Mouse (Mus musculus): ENCODE results near the gene Polg2. TPM values are rescaled to one million over a fixed set of nuclear protein-coding genes. Genes with fewer than 3 reads are reported as not detected.

Polg2 gene
- polyA plus RNA-seq, 1 experiment from 2014 or later, result 11.4 TPM

- H3K27ac ChIP-seq (replicated peaks; ENCODE audit: low read depth, low read length), result no peak overlapping the region
- no peaks in the 10 kb centered on the region for H3K4me1 ChIP-seq (ENCODE audit: control insufficient read depth, insufficient read depth, low read length)
- no peak for DNase-seq (ENCODE audit: low spot score)
- WGBS, result 79% methylated on average over 6 of the region's 6 CpGs
- no peak overlapping the region for H3K4me3 ChIP-seq (ENCODE audit: low read depth, low read length)
- H3K9ac ChIP-seq (ENCODE audit: low read length), result no peak overlapping the region
- peaks cover 20% of the 10 kb centered on the region for H3K36me3 ChIP-seq (ENCODE audit: control insufficient read depth, insufficient read depth, low read length)
- H3K27me3 ChIP-seq (ENCODE audit: control insufficient read depth, insufficient read depth, low read length), result no peaks in the 10 kb centered on the region
- no peak for ATAC-seq (ENCODE audit: insufficient number of reproducible peaks, low FRiP score, low TSS enrichment, low read depth)
- H3K9me3 ChIP-seq (ENCODE audit: control insufficient read depth, low read length), result no peaks in the 10 kb centered on the region
- no peak overlapping the region for H3K4me2 ChIP-seq (ENCODE audit: low read depth, severe bottlenecking)
Observed at GRCm38 (mm10) chr11:106820252-106820651, 40.9 kb upstream of the Polg2 start.

- 92% methylated on average over 9 of the region's 9 CpGs for WGBS
- no peaks in the 10 kb centered on the region for H3K9me3 ChIP-seq (ENCODE audit: control insufficient read depth, low read length)
Observed at GRCm38 (mm10) chr11:106819595-106819994, 40.3 kb upstream of the Polg2 start.

GRCm38 (mm10) chr11:106818341-106818740 lies 39.0 kb upstream of the Polg2 start:
- WGBS, result 92% methylated on average over 9 of the region's 9 CpGs
- no peak for DNase-seq (ENCODE audit: low spot score)

More at GRCm38 (mm10) chr11:106819595-106819994, 40.3 kb upstream of the Polg2 start:
- no peak overlapping the region for H3K27ac ChIP-seq (replicated peaks; ENCODE audit: low read depth, low read length)
- no peak overlapping the region for H3K4me2 ChIP-seq (ENCODE audit: low read depth, severe bottlenecking)
- DNase-seq (ENCODE audit: low spot score), result no peak
- H3K9ac ChIP-seq (ENCODE audit: low read length), result no peak overlapping the region
- peaks cover 26% of the 10 kb centered on the region for H3K36me3 ChIP-seq (ENCODE audit: control insufficient read depth, insufficient read depth, low read length)
- no peak overlapping the region for H3K4me3 ChIP-seq (ENCODE audit: low read depth, low read length)
- no peak for ATAC-seq (ENCODE audit: insufficient number of reproducible peaks, low FRiP score, low TSS enrichment, low read depth)
- H3K4me1 ChIP-seq (ENCODE audit: control insufficient read depth, insufficient read depth, low read length), result no peaks in the 10 kb centered on the region
- H3K27me3 ChIP-seq (ENCODE audit: control insufficient read depth, insufficient read depth, low read length), result no peaks in the 10 kb centered on the region

GRCm38 (mm10) chr11:106817808-106818207 lies 38.5 kb upstream of the Polg2 start:
- H3K9ac ChIP-seq (ENCODE audit: low read length), result no peak overlapping the region
- no peak overlapping the region for H3K4me3 ChIP-seq (ENCODE audit: low read depth, low read length)
- H3K36me3 ChIP-seq (ENCODE audit: control insufficient read depth, insufficient read depth, low read length), result peaks cover 27% of the 10 kb centered on the region
- H3K9me3 ChIP-seq (ENCODE audit: control insufficient read depth, low read length), result no peaks in the 10 kb centered on the region
- no peaks in the 10 kb centered on the region for H3K4me1 ChIP-seq (ENCODE audit: control insufficient read depth, insufficient read depth, low read length)
- DNase-seq (ENCODE audit: low spot score) (no peak), ATAC-seq (ENCODE audit: insufficient number of reproducible peaks, low FRiP score, low TSS enrichment, low read depth) (no peak)
- H3K27me3 ChIP-seq (ENCODE audit: control insufficient read depth, insufficient read depth, low read length), result no peaks in the 10 kb centered on the region
- 94% methylated on average over 6 of the region's 6 CpGs for WGBS
- H3K4me2 ChIP-seq (ENCODE audit: low read depth, severe bottlenecking), result no peak overlapping the region
- H3K27ac ChIP-seq (replicated peaks; ENCODE audit: low read depth, low read length), result no peak overlapping the region

More at GRCm38 (mm10) chr11:106818341-106818740, 39.0 kb upstream of the Polg2 start:
- Histone ChIP-seq H3K9ac (ENCODE audit: low read length) (no peak overlapping the region), H3K4me3 (ENCODE audit: low read depth, low read length) (no peak overlapping the region), H3K27me3 (ENCODE audit: control insufficient read depth, insufficient read depth, low read length) (no peaks in the 10 kb centered on the region), H3K4me1 (ENCODE audit: control insufficient read depth, insufficient read depth, low read length) (no peaks in the 10 kb centered on the region), H3K9me3 (ENCODE audit: control insufficient read depth, low read length) (no peaks in the 10 kb centered on the region), H3K27ac (replicated peaks; ENCODE audit: low read depth, low read length) (no peak overlapping the region), H3K36me3 (ENCODE audit: control insufficient read depth, insufficient read depth, low read length) (peaks cover 27% of the 10 kb centered on the region), H3K4me2 (ENCODE audit: low read depth, severe bottlenecking) (no peak overlapping the region)
- no peak for ATAC-seq (ENCODE audit: insufficient number of reproducible peaks, low FRiP score, low TSS enrichment, low read depth)

GRCm38 (mm10) chr11:106817156-106817555 lies 37.8 kb upstream of the Polg2 start:
- Histone ChIP-seq H3K4me3 (ENCODE audit: low read depth, low read length) (no peak overlapping the region), H3K4me2 (ENCODE audit: low read depth, severe bottlenecking) (no peak overlapping the region), H3K27me3 (ENCODE audit: control insufficient read depth, insufficient read depth, low read length) (no peaks in the 10 kb centered on the region), H3K9me3 (ENCODE audit: control insufficient read depth, low read length) (no peaks in the 10 kb centered on the region), H3K36me3 (ENCODE audit: control insufficient read depth, insufficient read depth, low read length) (peaks cover 32% of the 10 kb centered on the region), H3K9ac (ENCODE audit: low read length) (no peak overlapping the region), H3K27ac (replicated peaks; ENCODE audit: low read depth, low read length) (no peak overlapping the region), H3K4me1 (ENCODE audit: control insufficient read depth, insufficient read depth, low read length) (no peaks in the 10 kb centered on the region)
- DNase-seq (ENCODE audit: low spot score) (no peak), ATAC-seq (ENCODE audit: insufficient number of reproducible peaks, low FRiP score, low TSS enrichment, low read depth) (no peak)
- WGBS, result 94% methylated on average over 3 of the region's 3 CpGs

GRCm38 (mm10) chr11:106816316-106816715 lies 37.0 kb upstream of the Polg2 start:
- Histone ChIP-seq H3K4me3 (ENCODE audit: low read depth, low read length) (no peak overlapping the region), H3K27me3 (ENCODE audit: control insufficient read depth, insufficient read depth, low read length) (no peaks in the 10 kb centered on the region), H3K4me2 (ENCODE audit: low read depth, severe bottlenecking) (no peak overlapping the region), H3K9ac (ENCODE audit: low read length) (no peak overlapping the region), H3K9me3 (ENCODE audit: control insufficient read depth, low read length) (no peaks in the 10 kb centered on the region), H3K27ac (replicated peaks; ENCODE audit: low read depth, low read length) (no peak overlapping the region), H3K4me1 (ENCODE audit: control insufficient read depth, insufficient read depth, low read length) (no peaks in the 10 kb centered on the region), H3K36me3 (ENCODE audit: control insufficient read depth, insufficient read depth, low read length) (peaks cover 32% of the 10 kb centered on the region)
- ATAC-seq (ENCODE audit: insufficient number of reproducible peaks, low FRiP score, low TSS enrichment, low read depth) (no peak), DNase-seq (ENCODE audit: low spot score) (no peak)
- WGBS, result 87% methylated on average over 7 of the region's 7 CpGs

- H3K4me2 ChIP-seq (ENCODE audit: low read depth, severe bottlenecking), result no peak overlapping the region
- no peak overlapping the region for H3K9ac ChIP-seq (ENCODE audit: low read length)
- H3K27ac ChIP-seq (replicated peaks; ENCODE audit: low read depth, low read length), result no peak overlapping the region
- H3K27me3 ChIP-seq (ENCODE audit: control insufficient read depth, insufficient read depth, low read length), result no peaks in the 10 kb centered on the region
- ATAC-seq (ENCODE audit: insufficient number of reproducible peaks, low FRiP score, low TSS enrichment, low read depth) (no peak), DNase-seq (ENCODE audit: low spot score) (no peak)
- H3K4me3 ChIP-seq (ENCODE audit: low read depth, low read length), result no peak overlapping the region
- H3K4me1 ChIP-seq (ENCODE audit: control insufficient read depth, insufficient read depth, low read length), result no peaks in the 10 kb centered on the region
- peaks cover 32% of the 10 kb centered on the region for H3K36me3 ChIP-seq (ENCODE audit: control insufficient read depth, insufficient read depth, low read length)
- no peaks in the 10 kb centered on the region for H3K9me3 ChIP-seq (ENCODE audit: control insufficient read depth, low read length)
- WGBS, result 92% methylated on average over 2 of the region's 2 CpGs
Observed at GRCm38 (mm10) chr11:106815761-106816160, 36.4 kb upstream of the Polg2 start.

- Histone ChIP-seq H3K9ac (ENCODE audit: low read length) (no peak overlapping the region), H3K4me1 (ENCODE audit: control insufficient read depth, insufficient read depth, low read length) (no peaks in the 10 kb centered on the region), H3K4me3 (ENCODE audit: low read depth, low read length) (no peak overlapping the region), H3K27me3 (ENCODE audit: control insufficient read depth, insufficient read depth, low read length) (no peaks in the 10 kb centered on the region), H3K4me2 (ENCODE audit: low read depth, severe bottlenecking) (no peak overlapping the region), H3K36me3 (ENCODE audit: control insufficient read depth, insufficient read depth, low read length) (peaks cover 32% of the 10 kb centered on the region), H3K9me3 (ENCODE audit: control insufficient read depth, low read length) (no peaks in the 10 kb centered on the region), H3K27ac (replicated peaks; ENCODE audit: low read depth, low read length) (no peak overlapping the region)
- ATAC-seq (ENCODE audit: insufficient number of reproducible peaks, low FRiP score, low TSS enrichment, low read depth) (no peak), DNase-seq (ENCODE audit: low spot score) (no peak)
- 97% methylated on average over 2 of the region's 2 CpGs for WGBS
Observed at GRCm38 (mm10) chr11:106815331-106815730, 36.0 kb upstream of the Polg2 start.

- H3K27ac ChIP-seq (replicated peaks; ENCODE audit: low read depth, low read length), result no peak overlapping the region
- no peak overlapping the region for H3K4me3 ChIP-seq (ENCODE audit: low read depth, low read length)
- H3K9ac ChIP-seq (ENCODE audit: low read length), result no peak overlapping the region
- no peak for ATAC-seq (ENCODE audit: insufficient number of reproducible peaks, low FRiP score, low TSS enrichment, low read depth)
- H3K4me1 ChIP-seq (ENCODE audit: control insufficient read depth, insufficient read depth, low read length), result no peaks in the 10 kb centered on the region
- no peaks in the 10 kb centered on the region for H3K9me3 ChIP-seq (ENCODE audit: control insufficient read depth, low read length)
- no peak overlapping the region for H3K4me2 ChIP-seq (ENCODE audit: low read depth, severe bottlenecking)
- DNase-seq (ENCODE audit: low spot score), result no peak
- 84% methylated on average over 14 of the region's 14 CpGs for WGBS
- H3K36me3 ChIP-seq (ENCODE audit: control insufficient read depth, insufficient read depth, low read length), result peaks cover 30% of the 10 kb centered on the region
- H3K27me3 ChIP-seq (ENCODE audit: control insufficient read depth, insufficient read depth, low read length), result no peaks in the 10 kb centered on the region
Observed at GRCm38 (mm10) chr11:106814601-106815320, 35.4 kb upstream of the Polg2 start.

Data from limb, embryonic 11.5 days (tissue).